26 mouse cellular contexts compared by ENCODE assay signal in the genomic region with DNA sequence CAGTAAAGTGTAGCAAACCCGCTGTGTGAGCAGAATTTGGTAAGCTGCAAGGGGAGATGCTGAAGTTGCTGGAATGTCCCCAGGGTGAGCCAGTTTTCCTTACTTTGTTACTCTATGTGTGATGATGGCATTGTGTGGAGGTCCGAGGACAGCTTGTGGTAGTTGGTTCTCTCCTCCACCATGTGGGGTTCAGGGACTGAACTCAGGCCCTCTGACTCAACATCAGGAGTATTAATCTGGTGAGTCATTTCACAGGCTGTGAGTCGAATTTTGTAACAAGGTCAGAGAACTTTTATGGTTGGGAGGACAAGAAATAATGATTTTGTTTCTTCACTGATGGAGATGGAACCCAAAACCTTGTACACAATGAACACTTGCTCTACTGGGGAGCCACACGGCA. TPM values are rescaled to one million over a fixed set of nuclear protein-coding genes. Genes with fewer than 3 reads are reported as not detected.
A peak's percentile ranks its signal among the peaks of the same experiment; 100 is the strongest.
DNase-seq lines count a peak whose midpoint lies in the region; ATAC-seq and TF ChIP-seq lines count a peak whose summit lies in the region.
"Had no signal": no experiment of that assay in that cellular context is flagged by ENCODE, and none has a peak within 500 bp of the region (broad histone marks: within the 10 kb centered on the region; RNA-seq: fewer than 3 reads in every experiment).

No protein-coding gene starts in this region.

- H3K27ac ChIP-seq in forebrain, embryonic 11.5 days (ENCODE audit: low read depth, low read length), result no peak overlapping the region
- H3K27ac ChIP-seq: embryonic facial prominence, embryonic 12.5 days; heart, embryonic 10.5 days; hindbrain, embryonic 13.5 days; hindbrain, postnatal 0 days; kidney, embryonic 15.5 days had no signal

- no peaks in the 10 kb centered on the region for H3K9me3 ChIP-seq in forebrain, embryonic 11.5 days (ENCODE audit: control insufficient read depth, low read length)
- H3K9me3 ChIP-seq: embryonic facial prominence, embryonic 12.5 days; heart, embryonic 10.5 days; hindbrain, embryonic 13.5 days; kidney, embryonic 15.5 days had no signal

- H3K36me3 ChIP-seq in C2C12 (ENCODE audit: control insufficient read depth, insufficient read depth), result no peaks in the 10 kb centered on the region
- no peaks in the 10 kb centered on the region for H3K36me3 ChIP-seq in forebrain, embryonic 11.5 days (ENCODE audit: control insufficient read depth, insufficient read depth, low read length)
- H3K36me3 ChIP-seq: embryonic facial prominence, embryonic 12.5 days; heart, embryonic 10.5 days; hindbrain, embryonic 13.5 days had no signal

- peak; percentile 67 for DNase-seq in adrenal gland, adult 8-10 months
- DNase-seq in adrenal gland, postnatal 10 days, result no peak
- peak; percentile 39 to 45 for DNase-seq in adrenal gland, postnatal 36 days
- no peak for DNase-seq in ovary, postnatal 14 days (ENCODE audit: low spot score)
- DNase-seq in MN1 (ENCODE audit: low spot score), result no peak
- no peak for DNase-seq in forebrain, embryonic 11.5 days (ENCODE audit: low spot score)
- DNase-seq: B cell, adult 2 months; cerebellum, adult 11-12 months; cerebellum, adult 9-10 months; cerebellum, postnatal 25 days; gastrocnemius, postnatal 10 days; heart, adult 18-20 months; heart, postnatal 10 days; kidney, adult 2 months had no signal

- ATAC-seq in forebrain, embryonic 11.5 days (replicated peaks; ENCODE audit: low FRiP score), result no peak
- ATAC-seq: forebrain, embryonic 14.5 days; hindbrain, postnatal 0 days had no signal

- no peak overlapping the region for H3K9ac ChIP-seq in forebrain, embryonic 11.5 days (ENCODE audit: low read length)
- H3K9ac ChIP-seq: embryonic facial prominence, embryonic 12.5 days; hindbrain, embryonic 13.5 days; kidney, embryonic 15.5 days had no signal

- 79% methylated on average over 4 of the region's 4 CpGs for WGBS in forebrain, embryonic 11.5 days

- H3K79me3 ChIP-seq in C2C12 (ENCODE audit: low read depth), result no peaks in the 10 kb centered on the region

- no peaks in the 10 kb centered on the region for H3K4me1 ChIP-seq in forebrain, embryonic 11.5 days (replicated peaks; ENCODE audit: control insufficient read depth, insufficient read depth, low read length)
- H3K4me1 ChIP-seq: embryonic facial prominence, embryonic 12.5 days; heart, embryonic 10.5 days; hindbrain, embryonic 13.5 days had no signal

- H3K27me3 ChIP-seq in C2C12 (ENCODE audit: control insufficient read depth, insufficient read depth, insufficient read length), result no peaks in the 10 kb centered on the region
- peaks cover 5% of the 10 kb centered on the region for H3K27me3 ChIP-seq in forebrain, embryonic 11.5 days (ENCODE audit: control insufficient read depth, insufficient read depth, low read length)

- H3ac ChIP-seq in C2C12 (ENCODE audit: control insufficient read depth, insufficient read length, low read depth), result no peak overlapping the region

- no peaks in the 10 kb centered on the region for H3K79me2 ChIP-seq in C2C12 (ENCODE audit: control insufficient read depth, insufficient read depth)

- H3K4me3 ChIP-seq in C2C12 (ENCODE audit: insufficient read depth, poor library complexity, severe bottlenecking), result no peak overlapping the region
- H3K4me3 ChIP-seq in forebrain, embryonic 11.5 days (ENCODE audit: low read depth, low read length), result no peak overlapping the region
- H3K4me3 ChIP-seq: embryonic facial prominence, embryonic 12.5 days; heart, embryonic 10.5 days; hindbrain, embryonic 13.5 days; kidney, embryonic 15.5 days had no signal

- no peak for TF ChIP-seq CTCF in C2C12 (IDR thresholded peaks at IDR 0.05; ENCODE audit: control insufficient read depth, insufficient read depth, insufficient read length)

- no peak overlapping the region for H3K4me2 ChIP-seq in forebrain, embryonic 11.5 days (ENCODE audit: low read depth, low read length, severe bottlenecking)
- H3K4me2 ChIP-seq: embryonic facial prominence, embryonic 12.5 days; hindbrain, embryonic 13.5 days; kidney, embryonic 15.5 days had no signal

TF ChIP-seq in C2C12, 6 proteins besides CTCF, POLR2A, EP300 and RAD21:
- no peak for TF ChIP-seq MYOD1 (IDR thresholded peaks at IDR 0.05; ENCODE audit: control insufficient read depth, insufficient read length, low read depth)
- TF ChIP-seq FOSL1 (IDR thresholded peaks at IDR 0.05; ENCODE audit: insufficient read depth, low read length, poor library complexity, severe bottlenecking), result peak; percentile 49
- no peak for TF ChIP-seq MYOG (IDR thresholded peaks at IDR 0.05; ENCODE audit: control insufficient read depth, extremely low read depth, insufficient read length)
- TF ChIP-seq MAX (IDR thresholded peaks at IDR 0.05), result no peak
- TF ChIP-seq CEBPB (IDR thresholded peaks at IDR 0.05; ENCODE audit: low read depth), result peak; percentile 19
- TF ChIP-seq USF1 (IDR thresholded peaks at IDR 0.05; ENCODE audit: low read depth), result no peak

RNA-seq across cellular contexts. Expression of gene Il27ra, which starts 9.6 kb away (rescaled TPM):
- total RNA-seq in adrenal gland, adult 8-10 months (2022), result 1 to 10 TPM; 1.9 to 3.1 (median 2.8) TPM
- total RNA-seq in adrenal gland, postnatal 10 days (2021), result 1 to 10 TPM; 5.3 to 6.9 TPM
- polyA plus RNA-seq in C2C12 (2012; fragmentation: generic; extraction: Trizol), result 0.49 TPM
- total RNA-seq in adrenal gland, postnatal 36 days (2021), result 1 to 10 TPM; 2.0 to 2.2 TPM
- polyA plus RNA-seq in forebrain, embryonic 11.5 days (2014; fragmentation: Nextera tagmentation; extraction: Ambion mirVana), result 0.19 and 0.24 TPM in 2 replicates

RNA-seq across cellular contexts. Expression of gene Palm3, which starts 11.5 kb away (rescaled TPM):
- 1 to 10 TPM in 3 of 4 experiments, under 1 TPM in 1; 0.70 to 3.9 (median 2.3) TPM for total RNA-seq in adrenal gland, adult 8-10 months (2022)
- total RNA-seq in adrenal gland, postnatal 10 days (2021), result under 1 TPM; 0.57 to 0.70 TPM
- polyA plus RNA-seq in C2C12 (2012; fragmentation: generic; extraction: Trizol), result 3.5 TPM
- under 1 TPM; 0.43 to 0.46 TPM for total RNA-seq in adrenal gland, postnatal 36 days (2021)
- 2.5 and 4.4 TPM in 2 replicates for polyA plus RNA-seq in forebrain, embryonic 11.5 days (2014; fragmentation: Nextera tagmentation; extraction: Ambion mirVana)
- total RNA-seq: hematopoietic stem cell, adult 5-6 weeks had no signal

RNA-seq across cellular contexts. Expression of gene Rln3, which starts 12.0 kb away (rescaled TPM):
- not detected for total RNA-seq in adrenal gland, adult 8-10 months (2022)
- under 1 TPM in 1 of 2 experiments, not detected in 1; 0.51 TPM for total RNA-seq in adrenal gland, postnatal 10 days (2021)
- polyA plus RNA-seq in C2C12 (2012; fragmentation: generic; extraction: Trizol), result not detected
- not detected for total RNA-seq in adrenal gland, postnatal 36 days (2021)
- polyA plus RNA-seq in forebrain, embryonic 11.5 days (2014; fragmentation: Nextera tagmentation; extraction: Ambion mirVana), result not detected in 2 replicates
- total RNA-seq: gastrocnemius, postnatal 10 days; gastrocnemius, postnatal 4 days; heart, adult 18-20 months; heart, postnatal 10 days; hematopoietic stem cell, adult 5-6 weeks; MEL had no signal
- polyA plus RNA-seq: cortical plate, adult 2 months; embryonic facial prominence, embryonic 12.5 days; forebrain, embryonic 14.5 days; heart, embryonic 14.5 days; hindbrain, embryonic 13.5 days; kidney, embryonic 15.5 days had no signal

RNA-seq across cellular contexts. Expression of gene 2210011C24Rik, which starts 20.8 kb away (rescaled TPM):
- under 1 TPM in 2 of 4 experiments, not detected in 2; 0.62 to 0.77 TPM for total RNA-seq in adrenal gland, adult 8-10 months (2022)
- under 1 TPM in 1 of 2 experiments, not detected in 1; 0.24 TPM for total RNA-seq in adrenal gland, postnatal 10 days (2021)
- polyA plus RNA-seq in C2C12 (2012; fragmentation: generic; extraction: Trizol), result 1.5 TPM
- not detected for total RNA-seq in adrenal gland, postnatal 36 days (2021)
- polyA plus RNA-seq in forebrain, embryonic 11.5 days (2014; fragmentation: Nextera tagmentation; extraction: Ambion mirVana), result 0.47 and 0.73 TPM in 2 replicates
- total RNA-seq: hematopoietic stem cell, adult 5-6 weeks; MEL had no signal
- polyA plus RNA-seq: embryonic facial prominence, embryonic 12.5 days; forebrain, embryonic 14.5 days had no signal

RNA-seq across cellular contexts. Expression of gene 1700067K01Rik, which starts 31.5 kb away (rescaled TPM):
- under 1 TPM in 2 of 4 experiments, not detected in 2; 0.49 TPM for total RNA-seq in adrenal gland, adult 8-10 months (2022)
- total RNA-seq in adrenal gland, postnatal 10 days (2021), result under 1 TPM; 0.48 to 0.60 TPM
- 0.12 TPM for polyA plus RNA-seq in C2C12 (2012; fragmentation: generic; extraction: Trizol)
- total RNA-seq in adrenal gland, postnatal 36 days (2021), result under 1 TPM; 0.43 to 0.50 TPM
- 0.87 and 0.90 TPM in 2 replicates for polyA plus RNA-seq in forebrain, embryonic 11.5 days (2014; fragmentation: Nextera tagmentation; extraction: Ambion mirVana)
- total RNA-seq: heart, postnatal 10 days; hindbrain, postnatal 0 days had no signal

Comparison
In these comparisons a context has a peak if more than half of its experiments do, and no peak if none do; other contexts are left out.
1. DNase-seq: peak in adrenal gland, adult 8-10 months (single experiment) and adrenal gland, postnatal 36 days (2 of 2); none in adrenal gland, postnatal 10 days (single experiment), ovary, postnatal 14 days (single experiment), MN1 (single experiment) and forebrain, embryonic 11.5 days (single experiment).